Mouse (Mus musculus) midbrain, postnatal 0 days (tissue): Measurements from ENCODE around the gene Rint1. TPM values are rescaled to one million over a fixed set of nuclear protein-coding genes. Genes with fewer than 3 reads are reported as not detected.
"Not testable (repeated sequence)": the region's sequence is repeated elsewhere in the genome, so short reads cannot be mapped to it uniquely, and the experiment has no call there.

Experiments
- ATAC-seq: fragments of 200-750 bp; cut with Nextera tagmentation; 2 replicates; pipeline ENCODE4 v1.8.0; 2017; ENCODE audit warnings: moderate number of reproducible peaks, mild to moderate bottlenecking, moderate TSS enrichment, moderate library complexity; ENCODE audit not compliant: low FRiP score
- DNase-seq: peaks from one replicate; pipeline ENCODE4 v3.0.0-alpha.2; 2015; ENCODE audit warnings: low spot score
- H3K27ac ChIP-seq: fragments of 300-500 bp; sonication (generic); 2 replicates; pipeline ENCODE4 v1.5.1; 2014; ENCODE audit warnings: low read depth, mild to moderate bottlenecking, low read length, mixed read lengths
- H3K27me3 ChIP-seq: fragments of 300-500 bp; sonication (generic); 2 replicates; pipeline ENCODE4 v1.6.1; 2014; ENCODE audit warnings: low read length, control low read depth, mixed read lengths; ENCODE audit not compliant: insufficient read depth
- H3K36me3 ChIP-seq: fragments of 300-500 bp; sonication (generic); 2 replicates; pipeline ENCODE4 v1.6.1; 2014; ENCODE audit warnings: low read length, control low read depth, mixed read lengths; ENCODE audit not compliant: insufficient read depth
- H3K4me1 ChIP-seq: fragments of 300-500 bp; sonication (generic); 2 replicates; pipeline ENCODE4 v1.6.1; 2014; ENCODE audit warnings: mild to moderate bottlenecking, control low read depth, antibody characterized with exemption, low read length, mixed read lengths; ENCODE audit not compliant: insufficient read depth
- H3K4me2 ChIP-seq: fragments of 300-500 bp; sonication (generic); 2 replicates; pipeline ENCODE4 v1.6.1; 2014; ENCODE audit warnings: low read depth, mild to moderate bottlenecking, low read length, mixed read lengths; ENCODE audit not compliant: poor library complexity, severe bottlenecking
- H3K4me3 ChIP-seq: fragments of 300-500 bp; sonication (generic); 2 replicates; pipeline ENCODE4 v1.5.1; 2014; ENCODE audit warnings: low read depth, mild to moderate bottlenecking, low read length, moderate library complexity
- H3K9ac ChIP-seq: fragments of 300-500 bp; sonication (generic); replicated peaks from 2 replicates; pipeline ENCODE4 v1.6.1; 2014; ENCODE audit warnings: mild to moderate bottlenecking, low read length, moderate library complexity, mixed read lengths; ENCODE audit not compliant: poor library complexity, severe bottlenecking
- H3K9me3 ChIP-seq: fragments of 300-500 bp; sonication (generic); 2 replicates; pipeline ENCODE4 v1.6.1; 2016; ENCODE audit warnings: low read length, control low read depth
- CTCF ChIP-seq: IDR thresholded peaks from 2 replicates; pipeline ENCODE4 v1.5.1; 2016; ENCODE audit warnings: antibody characterized with exemption, mild to moderate bottlenecking
- WGBS: fragments of 180-500 bp; shearing (Covaris S2); extraction: QIAGEN DNeasy Blood & Tissue Kit; methylation state at CpG from one replicate; pipeline ENCODE4 v1.1.7; 2014; 5-methylcytosine and 5-hydroxymethylcytosine counted together
- polyA plus RNA-seq: library from polyadenylated mRNA; unstranded; fragments of >200 nt; fragmentation: Nextera tagmentation; extraction: Ambion mirVana; gene quantifications from 2 replicates; pipeline ENCODE4 v1.2.1, GENCODE M21; 2015
- total RNA-seq: library from RNA; depleted of rRNA; stranded (reverse); fragments of >200 nt; gene quantifications from 2 replicates; pipeline ENCODE4 v1.2.3, GENCODE M21; 2014

Gene Rint1
- total and polyA plus RNA-seq, 2 experiments from 2014 or later: 21.7 to 25.9 TPM

- TF ChIP-seq CTCF: no peak
- WGBS: 44% methylated on average over 58 of the region's 58 CpGs
- H3K4me3 ChIP-seq: peak overlapping the region; percentile 15; the same call in 1 of the 2 replicates
- H3K4me2 ChIP-seq: no peak overlapping the region
- ATAC-seq (peak; percentile 38; the same call in 1 of the 2 replicates), DNase-seq (peak; percentile 24)
- H3K27me3 ChIP-seq: peaks cover 6% of the 10 kb centered on the region
- H3K9ac ChIP-seq: no peak overlapping the region
- no peaks in the 10 kb centered on the region for H3K36me3 ChIP-seq
- H3K9me3 ChIP-seq: no peaks in the 10 kb centered on the region
- no peak overlapping the region for H3K27ac ChIP-seq
- no peaks in the 10 kb centered on the region for H3K4me1 ChIP-seq
Measured at GRCm38 (mm10) chr5:23830897-23831752, 43.6 kb downstream of the Rint1 start.

- H3K9me3 ChIP-seq, H3K4me1 ChIP-seq, DNase-seq, H3K27me3 ChIP-seq, H3K4me3 ChIP-seq, H3K9ac ChIP-seq, H3K27ac ChIP-seq, ATAC-seq, H3K36me3 ChIP-seq, H3K4me2 ChIP-seq: not testable (repeated sequence)
- 78% methylated on average over 1 of the region's 1 CpGs for WGBS
Measured at GRCm38 (mm10) chr5:23835691-23836090, 48.2 kb downstream of the Rint1 start.

GRCm38 (mm10) chr5:23838158-23838557, 50.6 kb downstream of the Rint1 start:
- Histone ChIP-seq H3K9ac (no peak overlapping the region), H3K4me1 (peaks cover 4% of the 10 kb centered on the region; the same call in 1 of the 2 replicates), H3K36me3 (peaks cover 6% of the 10 kb centered on the region; the same call in 1 of the 2 replicates), H3K27ac (no peak overlapping the region), H3K27me3 (peaks cover under 1% of the 10 kb centered on the region; the same call in 1 of the 2 replicates), H3K4me2 (no peak overlapping the region), H3K4me3 (no peak overlapping the region), H3K9me3 (no peaks in the 10 kb centered on the region)
- DNase-seq: no peak
- WGBS: 91% methylated on average over 7 of the region's 7 CpGs
- ATAC-seq: no peak
- TF ChIP-seq CTCF: no peak

DNA sequence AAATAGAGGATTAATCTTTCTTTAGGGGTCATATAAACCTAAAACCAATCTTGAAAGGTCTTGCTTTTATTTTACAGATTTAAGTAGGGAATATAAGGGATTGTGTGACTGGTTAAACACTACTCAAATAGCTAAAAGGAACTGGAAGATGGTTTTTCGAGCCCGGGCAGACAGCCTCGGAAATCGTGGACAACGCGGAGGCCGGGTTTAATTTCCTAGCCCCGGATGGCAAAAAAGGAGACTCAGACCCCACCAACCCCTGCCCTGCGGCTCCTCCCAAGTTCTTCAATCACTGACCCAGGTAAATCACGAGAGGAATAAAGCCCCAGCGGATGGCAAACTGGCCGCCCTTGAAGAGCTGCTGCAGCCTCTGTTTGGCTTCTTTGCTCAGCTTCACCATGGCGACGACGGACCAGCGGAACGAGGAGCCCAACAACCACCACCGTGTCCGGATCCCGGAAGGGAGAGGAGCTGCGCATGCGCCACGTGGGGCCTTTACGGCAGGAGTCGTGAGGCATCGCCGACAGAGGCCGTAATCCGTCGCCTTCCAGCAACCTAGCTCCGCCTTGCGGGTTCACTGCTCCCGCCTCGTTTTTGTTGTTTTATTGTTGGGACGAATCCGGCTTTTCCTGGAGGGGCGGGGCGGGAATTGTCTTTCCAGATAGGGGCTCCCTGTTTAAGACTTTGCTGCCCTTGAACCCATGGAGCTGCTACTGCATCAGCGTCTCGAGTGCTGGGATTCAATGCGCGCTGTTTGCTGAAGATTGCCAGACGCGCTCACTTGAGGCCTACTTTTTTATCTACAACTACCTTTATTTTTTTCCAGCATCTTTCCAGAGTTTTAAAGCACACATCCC, 56.4 kb downstream of the Rint1 start, which contains the start of gene Tomm7:
Gene Tomm7 (minus strand): TSS at position 488 of the 857 bp plus-strand sequence.
- H3K4me1 ChIP-seq: peaks cover 4% of the 10 kb centered on the region; the same call in 1 of the 2 replicates
- WGBS: under 1% methylated on average over 44 of the region's 44 CpGs
- H3K36me3 ChIP-seq: 0 out of 2 replicates have a peak, but pooled peaks cover 3% of the 10 kb centered on the region
- no peaks in the 10 kb centered on the region for H3K27me3 ChIP-seq
- DNase-seq (peak; percentile 99), ATAC-seq (peak; percentile 91)
- H3K4me3 ChIP-seq: peak within 1 kb of the TSS; percentile 65
- H3K9ac ChIP-seq: peak within 1 kb of the TSS; percentile 59
- H3K4me2 ChIP-seq: peak within 1 kb of the TSS; percentile 63
- H3K27ac ChIP-seq: peak within 1 kb of the TSS; percentile 77
- peak; percentile 57 for TF ChIP-seq CTCF
- H3K9me3 ChIP-seq: no peaks in the 10 kb centered on the region

DNA sequence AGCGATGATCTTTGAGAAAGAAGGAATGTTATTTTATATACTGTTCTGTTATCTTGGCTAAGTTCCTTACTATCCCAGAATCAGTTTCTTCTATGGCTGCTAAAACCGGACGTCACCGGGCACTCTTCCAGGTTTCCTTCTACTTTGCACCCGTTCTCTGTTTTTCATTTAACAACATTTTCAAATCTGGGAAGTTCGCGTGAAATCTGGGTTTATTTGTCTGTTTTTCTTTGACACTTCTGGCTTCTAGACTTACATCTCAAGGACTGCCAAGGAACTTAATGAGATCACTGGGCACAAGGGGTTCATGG, 57.0 kb downstream of the Rint1 start:
- Histone ChIP-seq H3K9ac (peak overlapping the region; percentile 59), H3K4me2 (peak overlapping the region; percentile 43), H3K4me3 (peak overlapping the region; percentile 65), H3K27ac (peak overlapping the region; percentile 77), H3K36me3 (no peaks in the 10 kb centered on the region), H3K9me3 (no peaks in the 10 kb centered on the region), H3K4me1 (peaks cover 4% of the 10 kb centered on the region; the same call in 1 of the 2 replicates), H3K27me3 (no peaks in the 10 kb centered on the region)
- DNase-seq (peak; percentile 51), ATAC-seq (no peak)
- no peak for TF ChIP-seq CTCF
- WGBS: 38% methylated on average over 7 of the region's 7 CpGs
